Mouse (Mus musculus): ENCODE data around the gene Fam214b. TPM values are rescaled to one million over a fixed set of nuclear protein-coding genes. Genes with fewer than 3 reads are reported as not detected.

Fam214b gene
- total and polyA plus RNA-seq, 3 experiments, result 1.3 to 3.8 TPM; not detected in 1

- no peak for TF ChIP-seq RAD21 (IDR thresholded peaks at IDR 0.05; ENCODE audit: low read depth, low read length)
- no peak for TF ChIP-seq SMC3 (IDR thresholded peaks at IDR 0.05; ENCODE audit: low read depth, low read length)
- no peak for TF ChIP-seq TCF12 (IDR thresholded peaks at IDR 0.05; ENCODE audit: low read depth, low read length)
- no peak for TF ChIP-seq NRF1 (IDR thresholded peaks at IDR 0.05; ENCODE audit: insufficient read depth, low read depth, low read length, poor library complexity, severe bottlenecking)
- peak; percentile 67; the same call in 1 of the 2 replicates for TF ChIP-seq NELFE (IDR thresholded peaks at IDR 0.05; ENCODE audit: low read depth, low read length)
- no peak; the same call in 1 of the 2 replicates for TF ChIP-seq SIN3A (IDR thresholded peaks at IDR 0.05; ENCODE audit: low read length)
- no peak for TF ChIP-seq GABPA (IDR thresholded peaks at IDR 0.05; ENCODE audit: low read depth, low read length)
- TF ChIP-seq CHD1 (IDR thresholded peaks at IDR 0.05; ENCODE audit: low read depth, low read length), result no peak
- TF ChIP-seq TAL1 (IDR thresholded peaks at IDR 0.05; ENCODE audit: low read length), result no peak
- TF ChIP-seq MAX (IDR thresholded peaks at IDR 0.05; ENCODE audit: low read length), result peak; percentile 51; the same call in 1 of the 2 replicates
- peak; percentile 36; the same call in 1 of the 2 replicates for TF ChIP-seq TBP (IDR thresholded peaks at IDR 0.05; ENCODE audit: low read depth, low read length)
- TF ChIP-seq MAFK (IDR thresholded peaks at IDR 0.05; ENCODE audit: borderline replicate concordance, low read depth, low read length), result no peak
Measured at GRCm38 (mm10) chr4:43058753-43059654, 13.0 kb upstream of the Fam214b start, which contains the start of gene Unc13b (continued).

- Histone ChIP-seq H3K9me3 (replicated peaks; ENCODE audit: insufficient read depth, low read length) (no peaks in the 10 kb centered on the region), H3K4me3 (ENCODE audit: control insufficient read depth in 1 of 2, insufficient read depth in 1 of 2, low read depth in 2 of 2, low read length in 2 of 2) (peak overlapping the region; percentile 35 to 36), H3K27me3 (ENCODE audit: control insufficient read depth in 1 of 2, insufficient read depth in 2 of 2, low read length in 2 of 2) (no peaks in the 10 kb centered on the region), H3K4me1 (ENCODE audit: control insufficient read depth in 1 of 2, insufficient read depth in 2 of 2, low read length in 2 of 2) (peaks cover 3 to 7% of the 10 kb centered on the region in 2 experiments; a peak in 3 of 4 replicates), H3K79me2 (ENCODE audit: control insufficient read depth, insufficient read depth, low read length, poor library complexity) (no peaks in the 10 kb centered on the region; the same call in 1 of the 2 replicates), H3K36me3 (ENCODE audit: control insufficient read depth in 1 of 2, insufficient read depth in 2 of 2, low read length in 2 of 2) (peaks cover 0 to 10% of the 10 kb centered on the region in 2 experiments; a peak in 2 of 4 replicates), H3K9ac (ENCODE audit: control insufficient read depth, low read depth, low read length, poor library complexity, severe bottlenecking) (peak overlapping the region; percentile 19; the same call in 1 of the 2 replicates), H3K27ac (ENCODE audit: control insufficient read depth, low read depth, low read length) (no peak overlapping the region)
- DNase-seq (ENCODE audit: low read depth, low spot score), result no peak
- TF ChIP-seq HCFC1 (IDR thresholded peaks at IDR 0.05; ENCODE audit: low read depth, low read length) (no peak; the same call in 1 of the 2 replicates), MYB (IDR thresholded peaks at IDR 0.05; ENCODE audit: low read depth, low read length) (no peak), MAX (IDR thresholded peaks at IDR 0.05; ENCODE audit: low read length) (peak; percentile 8; the same call in 1 of the 2 replicates)
Measured at GRCm38 (mm10) chr4:43058392-43058752, 12.4 kb upstream of the Fam214b start.

GRCm38 (mm10) chr4:43057654-43058053 lies 11.6 kb upstream of the Fam214b start:
- Histone ChIP-seq H3K9ac (ENCODE audit: control insufficient read depth, low read depth, low read length, poor library complexity, severe bottlenecking) (no peak overlapping the region), H3K27me3 (ENCODE audit: control insufficient read depth in 1 of 2, insufficient read depth in 2 of 2, low read length in 2 of 2) (no peaks in the 10 kb centered on the region), H3K4me3 (ENCODE audit: control insufficient read depth in 1 of 2, insufficient read depth in 1 of 2, low read depth in 2 of 2, low read length in 2 of 2) (no peak overlapping the region), H3K79me2 (ENCODE audit: control insufficient read depth, insufficient read depth, low read length, poor library complexity) (no peaks in the 10 kb centered on the region; the same call in 1 of the 2 replicates), H3K27ac (ENCODE audit: control insufficient read depth, low read depth, low read length) (no peak overlapping the region), H3K36me3 (ENCODE audit: control insufficient read depth in 1 of 2, insufficient read depth in 2 of 2, low read length in 2 of 2) (peaks cover 0 to 10% of the 10 kb centered on the region in 2 experiments; a peak in 2 of 4 replicates), H3K4me1 (ENCODE audit: control insufficient read depth in 1 of 2, insufficient read depth in 2 of 2, low read length in 2 of 2) (peaks cover 3 to 7% of the 10 kb centered on the region in 2 experiments; a peak in 3 of 4 replicates), H3K9me3 (replicated peaks; ENCODE audit: insufficient read depth, low read length) (no peaks in the 10 kb centered on the region)
- TF ChIP-seq ZMIZ1 (IDR thresholded peaks at IDR 0.05; ENCODE audit: low read depth, low read length) (no peak), GATA1 (IDR thresholded peaks at IDR 0.05; ENCODE audit: low read depth, low read length) (no peak), TBP (IDR thresholded peaks at IDR 0.05; ENCODE audit: low read depth, low read length) (no peak), POLR2AphosphoS5 (IDR thresholded peaks at IDR 0.05; ENCODE audit: borderline replicate concordance, low read depth, low read length) (no peak), ZNF384 (IDR thresholded peaks at IDR 0.05; ENCODE audit: low read depth, low read length) (no peak), SMC3 (IDR thresholded peaks at IDR 0.05; ENCODE audit: low read depth, low read length) (no peak), GABPA (IDR thresholded peaks at IDR 0.05; ENCODE audit: low read depth, low read length) (no peak), POLR2AphosphoS2 (IDR thresholded peaks at IDR 0.05; ENCODE audit: low read length) (no peak), CTCF (IDR thresholded peaks at IDR 0.05 in 2 of 3, conservative IDR thresholded peaks at IDR 0.05 in 1 of 3; ENCODE audit: control insufficient read depth in 1 of 3, insufficient read depth in 1 of 3, low read depth in 2 of 3, low read length in 3 of 3, poor library complexity in 1 of 3, severe bottlenecking in 1 of 3) (no peak), USF2 (IDR thresholded peaks at IDR 0.05; ENCODE audit: borderline replicate concordance in 1 of 2, insufficient read depth in 1 of 2, low read depth in 1 of 2, low read length in 2 of 2) (no peak), ZKSCAN1 (IDR thresholded peaks at IDR 0.05; ENCODE audit: low read depth, low read length) (no peak), CHD2 (IDR thresholded peaks at IDR 0.05; ENCODE audit: low read length) (no peak), RAD21 (IDR thresholded peaks at IDR 0.05; ENCODE audit: low read depth, low read length) (no peak), SIN3A (IDR thresholded peaks at IDR 0.05; ENCODE audit: low read length) (no peak)
- DNase-seq (ENCODE audit: low read depth, low spot score), result no peak
